Mouse (Mus musculus) liver (tissue): ENCODE results near the gene Elavl4.

Experiments used
- DNase-seq: peaks from one replicate; pipeline ENCODE4 v3.0.0-alpha.2; 2020; ENCODE audit warnings: mixed read lengths

Elavl4 gene

DNA sequence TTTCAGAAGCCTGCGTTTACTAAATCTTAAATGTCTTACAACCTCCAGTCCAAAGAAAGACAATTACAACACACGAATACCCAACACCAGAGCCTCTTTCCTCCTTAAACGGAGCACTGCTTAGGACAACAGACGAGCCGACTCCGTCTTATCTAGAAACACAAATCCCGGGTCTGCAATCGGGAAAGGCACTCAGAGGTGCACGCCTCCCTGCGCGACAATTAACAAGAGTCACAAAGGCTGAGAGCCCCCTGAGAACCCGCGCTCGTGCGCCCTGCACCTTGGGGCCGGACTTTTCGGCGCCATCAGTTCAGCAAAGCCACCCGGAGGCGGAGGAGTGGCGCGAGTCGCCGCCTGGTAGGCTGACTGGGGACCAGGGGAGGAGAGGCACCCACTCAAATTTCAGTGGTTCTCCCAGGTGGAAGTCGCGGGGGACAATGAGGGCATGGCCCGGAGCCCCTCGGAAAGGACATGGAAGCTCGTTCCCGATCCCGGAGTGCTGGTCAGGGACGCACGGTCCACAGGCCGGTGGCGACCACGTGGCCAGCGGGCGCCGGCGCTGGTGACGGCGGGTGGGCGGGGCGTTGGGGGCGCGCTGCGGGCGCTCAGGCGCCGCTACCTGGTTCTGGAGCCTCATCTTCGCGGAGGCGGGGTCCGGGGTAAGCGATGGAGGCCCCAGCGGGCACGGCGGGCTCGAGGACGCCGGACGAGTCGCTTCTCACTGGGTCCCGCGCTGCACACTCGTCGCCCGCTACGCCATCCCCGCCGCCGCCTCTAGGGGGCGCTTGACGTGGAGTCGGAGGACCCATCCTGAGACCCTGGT is at the start of gene Elavl4:
Elavl4 (minus strand) TSS at position 732 of the 823 bp plus-strand sequence.
- peak; percentile 57 for DNase-seq

GRCm38 (mm10) chr4:110397618-110398045 is 45.9 kb upstream of the Elavl4 start, which contains the start of gene Agbl4:
Gene Agbl4, plus strand, starts transcription at chr4:110397661.
- peak; percentile 68 for DNase-seq

GRCm38 (mm10) chr4:110396221-110396620 is 44.5 kb upstream of the Elavl4 start:
- no peak for DNase-seq

DNA sequence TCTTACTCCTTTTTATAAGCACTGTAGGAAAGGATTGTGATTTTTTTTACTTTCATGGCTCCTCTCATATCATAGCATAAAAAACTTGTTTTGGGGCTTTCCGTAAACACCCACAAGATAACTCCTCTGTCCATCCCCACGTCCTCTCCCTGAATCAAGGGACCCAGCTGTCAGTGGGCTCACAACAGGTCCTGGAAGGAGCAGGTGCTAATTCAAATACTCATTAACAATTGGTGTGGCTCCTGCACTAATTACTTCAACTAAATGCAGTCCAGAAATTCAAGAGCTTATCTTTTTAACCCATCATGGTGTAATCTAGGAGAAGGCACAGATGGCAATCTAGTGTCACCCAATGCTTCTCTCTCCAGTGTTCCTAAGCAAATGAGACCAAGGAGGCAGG is 8.9 kb upstream of the Elavl4 start:
- no peak for DNase-seq

- DNase-seq, result no peak
Measured at GRCm38 (mm10) chr4:110352001-110352369, 276 bp upstream of the Elavl4 start.

- DNase-seq, result no peak
Measured at GRCm38 (mm10) chr4:110350856-110351177, 892 bp downstream of the Elavl4 start.

GRCm38 (mm10) chr4:110323912-110324311 is 27.8 kb downstream of the Elavl4 start:
- no peak for DNase-seq

- no peak for DNase-seq
Measured at GRCm38 (mm10) chr4:110312126-110312525, 39.6 kb downstream of the Elavl4 start.

DNA sequence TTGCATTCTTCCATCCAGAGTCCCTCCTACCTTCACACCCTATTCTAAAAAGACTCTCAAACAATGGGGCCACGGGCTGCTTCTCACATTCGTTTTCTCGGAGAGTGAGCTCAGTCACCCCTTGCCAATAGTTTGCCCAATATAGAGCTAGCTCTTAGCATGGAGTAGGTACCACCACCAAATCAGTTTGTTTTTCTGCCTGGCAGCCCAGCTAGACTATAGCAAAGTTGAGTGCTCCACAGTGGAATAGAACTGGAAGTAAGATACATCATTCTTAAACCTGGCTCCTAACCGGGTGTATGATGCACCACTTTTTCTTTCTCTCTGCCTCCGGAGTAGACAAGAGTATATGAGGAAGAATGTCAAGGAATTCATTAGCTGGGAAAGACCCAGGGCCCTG is 44.7 kb downstream of the Elavl4 start:
- no peak for DNase-seq

DNA sequence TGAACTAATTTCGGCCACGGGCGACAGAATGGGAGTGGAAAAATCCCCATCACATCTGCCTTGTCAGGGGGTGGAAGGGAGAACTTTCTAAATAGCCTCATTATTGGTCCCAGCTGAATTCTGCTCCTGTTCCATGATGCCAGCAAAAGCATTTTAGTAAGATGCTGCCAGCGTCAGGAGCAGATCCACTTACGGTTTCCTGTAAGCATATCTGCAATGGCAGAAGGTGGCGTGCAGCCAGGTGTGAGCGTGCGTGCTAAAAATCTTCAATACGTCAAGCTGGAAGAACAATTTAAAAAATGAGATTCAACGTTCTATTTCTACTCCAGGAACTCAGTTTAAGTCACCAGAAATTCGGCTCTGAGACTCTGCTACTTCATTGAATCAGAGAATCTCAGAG is 45.1 kb downstream of the Elavl4 start:
- no peak for DNase-seq

DNA sequence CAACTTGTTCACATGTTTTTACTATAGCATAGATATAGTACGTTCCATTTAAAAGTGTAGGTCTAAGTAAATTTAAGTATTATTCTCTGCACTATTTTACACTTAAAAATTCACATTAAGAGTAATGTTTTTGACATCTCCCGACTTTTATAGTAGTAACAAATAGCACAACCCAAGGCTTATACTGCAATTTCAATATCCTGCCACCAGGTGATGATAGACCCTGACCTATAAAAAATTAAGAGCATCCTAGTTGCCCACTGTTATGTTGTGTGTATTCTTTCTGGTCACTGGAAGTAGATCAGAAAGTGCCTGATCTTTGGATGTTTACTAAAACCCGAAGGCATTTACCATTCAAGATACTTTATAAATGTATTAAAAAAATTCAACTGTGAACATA is 55.9 kb downstream of the Elavl4 start:
- no peak for DNase-seq

DNA sequence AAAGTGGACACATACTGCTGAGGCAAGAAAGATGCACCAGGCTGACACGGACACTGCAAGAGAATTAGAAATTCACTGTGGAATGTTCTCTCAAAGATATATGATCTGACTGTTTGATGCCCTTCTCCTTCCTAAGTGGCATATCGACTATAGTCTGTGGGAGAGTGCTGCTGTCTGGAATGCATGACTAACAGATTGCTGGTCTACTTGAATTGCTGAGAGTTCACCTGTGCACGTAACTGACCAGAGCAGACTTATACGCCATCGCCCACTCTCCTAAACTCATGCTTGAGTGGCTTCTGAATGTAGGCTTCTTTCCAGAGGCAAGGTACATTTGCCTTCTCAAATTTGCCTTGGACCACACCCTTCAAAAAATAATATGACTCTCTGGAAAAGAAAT is 58.5 kb downstream of the Elavl4 start:
- no peak for DNase-seq

DNA sequence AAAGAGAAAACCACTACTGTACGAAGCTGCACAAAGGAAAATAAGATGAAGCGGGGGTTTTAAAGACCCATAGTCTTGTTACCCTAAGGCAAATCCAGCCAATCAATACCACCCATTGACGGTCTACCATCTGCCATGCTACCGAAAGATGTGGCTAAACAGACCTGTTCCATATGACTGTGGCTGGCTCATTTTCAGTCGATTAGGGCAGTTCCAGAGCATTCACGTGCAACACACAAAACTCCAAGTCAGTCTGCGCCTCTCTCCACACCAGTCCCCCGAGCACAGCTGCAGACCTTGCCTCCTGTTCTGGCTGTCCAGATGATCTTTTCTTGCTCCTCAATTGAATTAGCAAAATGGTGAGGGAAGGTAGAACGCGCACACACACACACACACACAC is 59.2 kb downstream of the Elavl4 start:
- no peak for DNase-seq

- DNase-seq, result no peak
Measured at GRCm38 (mm10) chr4:110290544-110291095, 61.1 kb downstream of the Elavl4 start.

DNA sequence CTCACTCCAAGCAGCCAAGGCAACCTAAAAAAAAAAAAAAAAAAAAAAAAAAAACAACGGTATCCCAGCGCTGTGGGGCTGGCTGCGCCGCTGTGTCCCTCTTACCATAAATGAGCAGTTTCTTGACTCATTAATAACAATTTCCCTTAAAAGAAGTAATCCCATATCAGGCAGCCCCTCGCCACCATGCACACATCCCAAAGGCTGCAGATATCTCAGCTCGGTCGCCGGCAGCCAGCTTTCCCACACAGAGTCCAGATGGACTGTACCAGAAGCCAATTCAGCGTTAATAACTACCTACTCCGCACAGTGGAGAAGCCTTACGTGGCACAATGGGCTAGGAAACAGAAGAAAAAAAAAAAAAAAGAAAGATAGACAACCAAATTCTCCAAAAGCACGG is 61.7 kb downstream of the Elavl4 start:
- DNase-seq, result no peak

- DNase-seq, result no peak
Measured at GRCm38 (mm10) chr4:110287412-110288067, 64.2 kb downstream of the Elavl4 start.

DNA sequence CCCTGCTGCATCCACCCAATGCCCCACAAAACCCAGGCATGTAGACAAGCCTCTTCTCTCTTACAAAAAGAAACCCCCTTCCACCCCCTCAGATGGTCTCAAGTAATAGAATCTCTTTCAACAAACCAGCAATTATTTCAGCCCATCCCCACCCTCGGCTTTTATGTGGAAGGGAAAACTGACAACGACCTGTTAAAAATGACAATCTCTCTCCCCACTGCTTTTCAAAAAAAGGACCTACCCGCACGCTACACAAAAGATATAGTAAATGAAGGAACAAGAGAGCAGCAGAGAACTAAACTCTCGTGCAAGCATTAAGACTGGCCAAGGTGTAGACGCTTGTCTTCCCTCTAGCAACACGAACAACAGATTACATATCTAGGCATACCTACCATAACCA is 64.9 kb downstream of the Elavl4 start:
- no peak for DNase-seq

DNA sequence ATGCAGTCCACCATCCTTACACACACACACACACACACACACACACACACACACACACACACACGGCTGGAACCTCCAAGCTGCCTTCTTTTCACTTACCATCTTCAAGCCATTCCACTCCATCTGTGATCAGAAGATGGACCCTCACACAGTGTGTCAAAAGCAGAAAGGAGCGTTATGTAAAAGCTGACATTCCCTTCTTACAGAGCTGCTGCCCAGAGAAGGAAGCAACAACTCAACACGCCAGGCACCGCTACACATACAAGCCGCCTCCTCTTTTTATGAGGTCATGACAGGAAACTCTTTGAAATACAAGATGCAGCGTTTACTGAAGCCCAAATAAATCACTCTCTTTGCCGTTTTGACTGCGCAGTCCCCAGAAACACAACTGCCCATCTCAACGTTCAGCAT is 65.3 kb downstream of the Elavl4 start:
- no peak for DNase-seq

DNA sequence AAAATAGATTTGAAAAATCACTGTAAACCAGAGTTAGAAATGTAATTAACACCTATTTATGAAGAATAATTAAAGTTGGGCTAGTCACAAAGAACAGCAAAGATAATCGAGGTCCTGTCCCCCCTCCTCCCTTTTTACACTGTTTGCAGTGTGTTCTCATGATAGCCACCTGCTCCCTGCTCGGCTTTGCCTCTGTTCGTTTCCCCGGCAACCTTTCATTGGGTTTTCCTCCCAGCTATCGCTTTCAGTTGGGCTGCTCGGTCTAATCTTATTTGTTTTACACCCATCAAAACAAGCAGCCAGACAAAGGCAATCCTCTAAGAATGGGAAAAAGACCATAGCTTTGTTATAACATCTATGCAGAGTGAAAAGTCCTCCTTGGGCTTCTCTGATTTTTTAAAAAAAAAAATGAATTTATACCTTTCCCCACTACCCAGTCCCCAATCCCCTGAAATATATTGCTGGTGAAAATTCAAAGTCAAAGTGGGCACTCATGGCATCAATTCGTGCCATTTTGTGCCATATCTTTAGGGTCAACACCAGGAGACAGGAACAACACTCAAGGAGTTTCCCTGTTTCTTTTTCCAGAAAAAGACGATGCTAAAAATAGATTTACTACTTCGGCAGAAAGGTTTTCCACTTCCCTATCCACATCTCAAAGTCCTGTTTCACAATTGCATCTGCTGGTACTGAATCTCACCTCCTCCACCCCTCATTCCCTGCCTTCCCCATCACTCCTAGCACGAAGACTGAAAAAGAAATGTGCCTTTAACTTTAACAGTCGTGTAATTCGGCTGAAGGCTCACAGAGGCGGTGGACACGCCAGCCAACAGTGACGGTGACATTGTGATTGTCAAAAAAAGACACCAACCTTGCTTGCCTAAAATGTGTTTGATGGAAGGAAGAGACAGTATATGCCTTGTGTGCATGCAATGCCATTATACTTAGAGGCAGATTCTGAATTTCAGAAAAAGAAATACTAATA is 66.1 kb downstream of the Elavl4 start:
- DNase-seq, result no peak

DNA sequence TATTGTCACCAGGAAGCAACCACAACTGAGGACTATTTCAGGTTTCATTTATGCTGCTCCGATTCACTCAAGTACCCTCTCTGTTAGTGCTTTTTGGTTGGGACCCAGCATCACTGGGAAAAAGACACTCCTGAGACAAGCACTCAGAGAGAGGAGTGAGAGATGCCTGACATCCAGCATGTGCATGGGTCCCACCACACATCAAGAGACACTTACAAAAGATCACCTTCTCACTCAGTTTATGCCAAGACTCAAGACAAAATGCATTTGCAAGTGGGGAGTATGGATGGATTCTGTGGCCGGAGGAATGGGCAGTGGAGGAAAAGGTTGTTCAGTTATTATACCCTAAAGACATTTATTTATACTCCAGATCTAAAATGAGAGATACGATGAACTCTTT is 67.3 kb downstream of the Elavl4 start:
- DNase-seq, result no peak

DNA sequence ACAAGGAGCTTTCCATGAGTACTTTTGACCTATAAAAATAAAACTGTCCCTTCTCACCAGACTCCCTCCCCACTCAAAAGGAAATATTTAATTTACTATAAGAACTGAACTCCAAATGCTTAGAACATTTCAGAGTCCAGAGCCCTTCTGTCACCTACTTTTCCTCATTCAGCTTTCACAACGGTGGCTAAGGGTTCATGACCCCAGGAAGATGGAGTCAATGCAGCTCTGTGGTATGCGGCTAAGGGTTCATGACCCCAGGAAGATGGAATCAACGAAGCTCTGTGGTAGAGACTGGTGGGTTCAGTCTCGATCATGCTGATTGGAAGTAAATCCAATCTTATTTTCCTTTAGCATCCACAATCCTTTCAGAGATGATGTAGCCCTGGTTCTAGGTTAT is 81.7 kb downstream of the Elavl4 start:
- DNase-seq, result no peak

DNA sequence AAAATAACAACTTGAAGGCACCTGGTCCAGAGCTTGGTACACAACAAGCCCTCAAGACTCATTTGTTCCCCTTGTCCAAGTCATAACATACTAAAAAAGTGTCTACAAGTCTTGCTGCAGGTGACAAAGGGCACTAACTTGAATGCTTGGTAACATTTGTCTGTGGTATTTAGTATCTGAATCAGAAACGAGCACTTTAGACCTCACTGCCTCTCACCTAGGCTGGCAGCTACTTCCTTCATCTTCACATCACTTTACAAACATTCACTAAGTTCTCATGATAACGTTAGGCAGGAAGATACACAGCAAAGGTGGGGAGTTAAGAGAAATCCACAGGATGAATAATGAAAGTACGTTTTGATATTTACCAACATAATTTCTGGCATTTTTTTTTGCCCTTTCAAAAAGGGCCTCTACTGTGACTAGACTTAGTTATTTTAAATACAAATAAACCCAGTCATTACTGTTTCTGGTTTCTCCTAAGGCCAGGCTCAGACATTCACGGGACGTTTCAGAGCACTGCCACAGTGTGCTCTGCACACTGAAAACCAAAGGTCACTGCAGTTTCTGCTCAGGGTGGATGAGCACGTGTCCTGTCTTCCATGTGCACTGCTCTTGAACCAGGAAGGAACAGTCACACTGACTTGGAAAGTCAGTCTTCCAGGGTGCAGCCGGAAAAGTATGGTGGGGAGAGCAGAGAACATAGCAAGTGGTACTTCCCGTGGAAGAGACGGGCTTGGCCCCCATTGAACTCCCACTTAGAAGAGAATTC is 84.7 kb downstream of the Elavl4 start:
- no peak for DNase-seq
